Mouse (Mus musculus) heart, postnatal 0 days (tissue): ENCODE data around the gene Arhgef12.

ENCODE experiments used
- CTCF ChIP-seq: IDR thresholded peaks from 2 replicates; pipeline ENCODE4 v1.5.1; 2016; ENCODE audit warnings: antibody characterized with exemption, control low read depth, low read depth
- EP300 ChIP-seq: IDR thresholded peaks from 2 replicates; pipeline ENCODE4 v1.6.1; 2016; ENCODE audit warnings: antibody characterized with exemption, low read depth

DNA sequence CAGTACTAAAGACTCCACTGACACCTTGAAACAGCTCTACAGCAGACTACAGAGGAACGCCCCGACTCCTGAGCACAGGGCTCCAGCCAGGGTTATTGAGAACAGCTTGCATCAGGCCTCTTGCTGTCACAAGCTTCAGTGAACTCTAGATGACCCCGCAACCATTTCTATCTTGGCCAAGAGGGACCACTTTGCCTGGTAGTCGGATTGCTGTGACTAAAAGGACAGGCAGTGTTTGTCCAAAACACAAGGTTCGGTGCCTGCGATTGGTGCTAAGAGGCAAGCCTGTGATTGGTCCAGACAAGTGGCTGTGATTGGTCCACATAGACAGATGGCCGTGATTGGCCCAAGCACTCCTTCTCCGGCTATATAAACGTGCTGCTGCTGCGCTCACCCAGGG is 179.5 kb downstream of the Arhgef12 start:
- TF ChIP-seq CTCF = no peak
- no peak for TF ChIP-seq EP300
